Mouse (Mus musculus): ENCODE data around the gene Tmem63c.

Gene Tmem63c

GRCm38 (mm10) chr12:87000840-87001176 lies 20.3 kb upstream of the Tmem63c start:
- no peak for DNase-seq (ENCODE audit: low read depth, low spot score)

- no peak for DNase-seq (ENCODE audit: low read depth, low spot score)
These were observed 18.9 kb upstream of the Tmem63c start for GRCm38 (mm10) chr12:87002209-87002608.

GRCm38 (mm10) chr12:87002815-87003214 lies 18.3 kb upstream of the Tmem63c start:
- DNase-seq (ENCODE audit: low read depth, low spot score) = no peak

- DNase-seq (ENCODE audit: low read depth, low spot score) = no peak
These were observed 17.5 kb upstream of the Tmem63c start for GRCm38 (mm10) chr12:87003606-87004005.

GRCm38 (mm10) chr12:87004596-87004995 lies 16.5 kb upstream of the Tmem63c start:
- no peak for DNase-seq (ENCODE audit: low read depth, low spot score)

GRCm38 (mm10) chr12:87017041-87017440 lies 4.1 kb upstream of the Tmem63c start:
- DNase-seq (ENCODE audit: low read depth, low spot score) = no peak

GRCm38 (mm10) chr12:87018756-87019155 lies 2.4 kb upstream of the Tmem63c start:
- no peak for DNase-seq (ENCODE audit: low read depth, low spot score)

GRCm38 (mm10) chr12:87022006-87022405 lies 866 bp downstream of the Tmem63c start:
- no peak for DNase-seq (ENCODE audit: low read depth, low spot score)

- DNase-seq (ENCODE audit: low read depth, low spot score) = no peak
These were observed 2.3 kb downstream of the Tmem63c start for GRCm38 (mm10) chr12:87023456-87023855.

- no peak for DNase-seq (ENCODE audit: low read depth, low spot score)
These were observed 5.2 kb downstream of the Tmem63c start for GRCm38 (mm10) chr12:87026109-87026870.

GRCm38 (mm10) chr12:87026871-87027240 lies 5.7 kb downstream of the Tmem63c start:
- no peak for DNase-seq (ENCODE audit: low read depth, low spot score)

- no peak for DNase-seq (ENCODE audit: low read depth, low spot score)
These were observed 6.3 kb downstream of the Tmem63c start for GRCm38 (mm10) chr12:87027391-87027790.

GRCm38 (mm10) chr12:87028068-87028467 lies 6.9 kb downstream of the Tmem63c start:
- DNase-seq (ENCODE audit: low read depth, low spot score) = no peak

- DNase-seq (ENCODE audit: low read depth, low spot score) = no peak
These were observed 8.3 kb downstream of the Tmem63c start for GRCm38 (mm10) chr12:87029251-87029976.

- no peak for DNase-seq (ENCODE audit: low read depth, low spot score)
These were observed 10.1 kb downstream of the Tmem63c start for GRCm38 (mm10) chr12:87031163-87031763.

GRCm38 (mm10) chr12:87036631-87037030 lies 15.5 kb downstream of the Tmem63c start:
- DNase-seq (ENCODE audit: low read depth, low spot score) = no peak

- DNase-seq (ENCODE audit: low read depth, low spot score) = no peak
These were observed 19.0 kb downstream of the Tmem63c start for GRCm38 (mm10) chr12:87040166-87040565.

- no peak for DNase-seq (ENCODE audit: low read depth, low spot score)
These were observed 19.7 kb downstream of the Tmem63c start for GRCm38 (mm10) chr12:87040857-87041256.

GRCm38 (mm10) chr12:87042456-87042855 lies 21.3 kb downstream of the Tmem63c start:
- DNase-seq (ENCODE audit: low read depth, low spot score) = no peak

GRCm38 (mm10) chr12:87043221-87043620 lies 22.1 kb downstream of the Tmem63c start:
- DNase-seq (ENCODE audit: low read depth, low spot score) = no peak

- no peak for DNase-seq (ENCODE audit: low read depth, low spot score)
These were observed 23.6 kb downstream of the Tmem63c start for GRCm38 (mm10) chr12:87044711-87045110.

- no peak for DNase-seq (ENCODE audit: low read depth, low spot score)
These were observed 26.4 kb downstream of the Tmem63c start for GRCm38 (mm10) chr12:87047536-87047935.
